Mouse (Mus musculus) erythroblast, embryonic 14.5 days (primary cell): ENCODE data around the gene Igfbp6. TPM values are rescaled to one million over a fixed set of nuclear protein-coding genes. Genes with fewer than 3 reads are reported as not detected.

ENCODE experiments used
- H3K27me3 ChIP-seq: 2 replicates; pipeline ENCODE4 v1.6.1; 2012; ENCODE audit warnings: inconsistent platforms; ENCODE audit not compliant: control insufficient read depth
- H3K36me3 ChIP-seq: 2 replicates; pipeline ENCODE4 v1.6.1; 2012; ENCODE audit warnings: mild to moderate bottlenecking, inconsistent platforms; ENCODE audit not compliant: control insufficient read depth
- H3K4me1 ChIP-seq: 2 replicates; pipeline ENCODE4 v1.6.1; 2012; ENCODE audit warnings: inconsistent platforms; ENCODE audit not compliant: control insufficient read depth
- H3K4me3 ChIP-seq: replicated peaks from 2 replicates; pipeline ENCODE3; 2012; ENCODE audit warnings: moderate library complexity, mild to moderate bottlenecking, inconsistent platforms
- H3K9me3 ChIP-seq: 2 replicates; pipeline ENCODE4 v1.6.1; 2012; ENCODE audit warnings: low read length, inconsistent platforms, mixed read lengths; ENCODE audit not compliant: control insufficient read depth
- GATA1 ChIP-seq: IDR thresholded peaks from 2 replicates; pipeline ENCODE4 v1.6.1; 2012; ENCODE audit warnings: low read length, inconsistent platforms, mixed read lengths
- TAL1 ChIP-seq: IDR thresholded peaks from 3 replicates; pipeline ENCODE4 v1.6.1; 2012; ENCODE audit warnings: low read length, inconsistent platforms, mixed read lengths
- polyA plus RNA-seq: library from polyadenylated mRNA; stranded (reverse); fragments of >175 nt; gene quantifications from 2 replicates; pipeline ENCODE4 v1.2.3, GENCODE M21; 2012

Gene Igfbp6
- polyA plus RNA-seq, 1 experiment: 0.05 TPM

DNA sequence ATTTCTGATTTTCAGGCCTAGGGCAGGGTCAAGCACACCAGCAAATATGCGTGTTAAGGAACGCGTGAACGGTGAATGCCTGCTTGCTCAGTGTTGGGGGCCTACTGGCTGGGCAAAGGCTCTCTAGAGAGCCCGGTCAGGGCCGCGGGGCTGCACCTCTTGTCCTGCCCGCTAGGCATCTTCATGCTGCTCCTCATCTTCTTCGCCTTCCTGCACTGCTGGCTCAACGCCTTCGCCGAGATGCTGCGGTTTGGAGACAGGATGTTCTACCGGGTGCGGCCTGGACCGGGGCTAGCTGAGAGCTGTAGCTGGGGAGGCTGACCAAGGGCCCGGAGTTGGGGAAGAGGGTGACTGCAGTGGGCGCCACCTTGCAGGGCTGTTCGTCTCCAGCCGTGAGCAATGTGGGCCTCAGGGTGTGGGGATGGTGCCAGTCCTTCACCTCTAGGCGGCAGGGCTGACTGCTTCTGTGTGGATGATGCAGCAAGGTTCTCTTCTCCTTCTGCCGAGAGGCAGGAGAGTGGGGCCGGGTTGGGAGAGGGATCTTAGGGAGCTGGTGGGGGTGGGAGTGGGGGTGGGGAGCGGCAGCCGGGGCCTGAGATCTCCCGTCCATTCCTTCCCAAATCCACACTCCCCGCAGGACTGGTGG, 16.4 kb downstream of the Igfbp6 start:
- no peaks in the 10 kb centered on the region; the same call in 1 of the 2 replicates for H3K4me1 ChIP-seq
- peaks cover 37% of the 10 kb centered on the region for H3K36me3 ChIP-seq
- no peak overlapping the region for H3K4me3 ChIP-seq
- no peaks in the 10 kb centered on the region for H3K9me3 ChIP-seq
- TF ChIP-seq GATA1 (no peak), TAL1 (no peak)
- H3K27me3 ChIP-seq: no peaks in the 10 kb centered on the region

DNA sequence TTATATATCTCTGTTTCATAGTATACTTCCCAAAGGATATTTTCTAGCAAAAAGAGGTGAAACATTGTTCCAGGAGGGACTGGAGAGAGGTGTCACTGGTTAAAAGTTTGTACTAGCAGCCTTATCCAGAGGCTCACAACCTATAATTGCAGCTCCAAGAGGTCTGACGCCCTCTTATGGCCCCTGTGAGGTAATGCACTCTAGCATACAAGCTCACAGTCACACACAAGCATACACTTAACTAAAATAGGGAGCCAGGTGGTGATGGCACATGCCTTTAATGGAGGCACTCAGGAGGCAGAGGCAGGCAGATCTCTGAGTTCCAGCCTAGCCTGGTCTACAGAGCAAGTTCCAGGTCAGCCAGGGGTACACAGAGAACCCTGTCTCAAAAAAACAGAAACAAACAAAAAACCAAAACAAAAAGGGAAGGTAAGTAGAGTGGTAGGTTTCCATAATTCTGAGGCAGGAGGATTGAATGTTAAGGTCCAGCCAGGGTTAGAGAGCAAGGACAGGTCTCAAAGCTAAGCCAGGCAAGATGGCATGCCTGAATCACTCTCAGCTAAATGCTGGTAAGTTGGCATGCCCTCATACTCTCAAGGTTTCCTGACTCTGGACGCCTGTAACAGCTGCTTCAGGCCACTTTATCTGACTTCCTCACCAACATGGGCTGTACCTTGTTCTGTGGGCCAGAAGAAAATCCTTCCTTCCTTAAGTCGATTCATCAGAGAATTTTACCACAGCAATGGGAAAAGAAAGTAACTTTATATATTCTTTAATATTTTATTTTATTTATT, 19.9 kb downstream of the Igfbp6 start:
- Histone ChIP-seq H3K9me3 (no peaks in the 10 kb centered on the region), H3K27me3 (no peaks in the 10 kb centered on the region), H3K4me3 (no peak overlapping the region), H3K4me1 (no peaks in the 10 kb centered on the region; the same call in 1 of the 2 replicates), H3K36me3 (peaks cover 13% of the 10 kb centered on the region)
- TF ChIP-seq GATA1: no peak
- TF ChIP-seq TAL1: no peak

DNA sequence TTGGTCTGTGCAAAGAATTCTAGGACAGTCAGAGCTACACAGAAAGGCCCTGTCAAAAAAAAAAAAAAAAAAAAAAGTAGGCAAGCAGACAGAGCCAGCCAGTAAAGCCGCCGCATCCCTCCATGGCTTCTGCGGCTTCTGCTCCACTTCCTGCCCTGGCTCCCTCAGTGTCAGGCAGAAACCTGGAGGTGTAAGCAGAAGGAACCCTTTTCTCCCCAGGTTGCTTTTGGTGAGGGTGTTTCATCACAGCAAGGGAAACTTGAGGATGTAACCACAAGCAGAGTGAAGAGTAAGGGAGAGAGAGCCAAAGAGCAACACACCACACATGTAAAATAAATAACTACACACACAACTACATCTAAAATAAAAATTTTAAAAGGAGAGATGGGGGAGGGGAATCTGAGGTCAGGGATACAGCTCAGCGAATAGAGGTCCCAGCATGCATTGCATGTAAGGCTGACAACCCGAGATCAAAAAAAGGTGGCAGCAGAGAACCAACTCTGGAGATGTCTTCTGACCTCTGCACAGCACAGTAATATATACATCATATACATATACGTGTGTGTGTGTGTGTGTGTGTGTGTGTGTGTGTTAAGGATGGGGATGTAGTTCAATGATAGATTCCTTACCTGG, 21.4 kb downstream of the Igfbp6 start:
- no peak overlapping the region for H3K4me3 ChIP-seq
- H3K36me3 ChIP-seq: peaks cover 8% of the 10 kb centered on the region
- TF ChIP-seq GATA1 (no peak), TAL1 (no peak)
- no peaks in the 10 kb centered on the region for H3K27me3 ChIP-seq
- H3K9me3 ChIP-seq: no peaks in the 10 kb centered on the region
- no peaks in the 10 kb centered on the region for H3K4me1 ChIP-seq

DNA sequence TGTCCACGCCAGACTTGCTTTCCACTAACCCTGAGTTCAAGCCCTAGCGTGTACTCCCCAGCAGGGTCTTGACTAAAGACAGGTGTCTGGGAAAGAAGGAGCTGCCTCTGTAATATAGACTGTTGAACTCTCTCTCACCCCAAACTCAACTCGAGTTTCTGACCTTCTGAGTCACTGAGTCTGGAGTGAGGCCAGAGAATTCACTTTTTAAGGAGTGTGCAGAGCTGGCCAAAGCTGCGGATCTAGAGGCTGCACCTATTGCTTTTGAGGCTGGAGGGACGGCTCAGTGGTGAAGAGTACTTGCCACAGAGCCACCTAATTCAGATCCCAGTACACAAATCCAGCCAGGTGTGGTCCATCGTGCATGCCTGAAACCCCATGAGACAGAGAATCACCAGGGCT, 23.5 kb downstream of the Igfbp6 start:
- no peak for TF ChIP-seq GATA1
- no peaks in the 10 kb centered on the region for H3K9me3 ChIP-seq
- no peak overlapping the region for H3K4me3 ChIP-seq
- H3K36me3 ChIP-seq: no peaks in the 10 kb centered on the region
- no peaks in the 10 kb centered on the region for H3K27me3 ChIP-seq
- H3K4me1 ChIP-seq: no peaks in the 10 kb centered on the region

DNA sequence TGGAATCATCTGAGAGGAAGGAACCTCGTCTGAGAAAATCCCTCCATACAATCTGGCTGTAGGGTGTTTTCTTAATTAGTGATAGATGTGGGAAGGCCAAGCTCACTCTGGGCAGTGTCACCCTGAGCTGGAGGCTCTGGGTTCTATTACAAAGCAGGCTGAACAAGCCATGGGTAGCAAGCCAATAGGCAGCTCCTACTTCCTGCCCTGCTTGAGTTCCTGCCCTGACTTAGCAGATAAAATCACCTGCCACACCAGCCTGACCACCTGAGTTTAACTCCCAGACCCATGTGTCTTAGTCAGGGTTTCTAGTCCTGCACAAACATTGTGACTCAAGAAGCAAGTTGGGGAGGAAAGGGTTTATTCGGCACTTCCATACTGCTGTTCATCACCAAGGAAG, 24.9 kb downstream of the Igfbp6 start:
- Histone ChIP-seq H3K27me3 (no peaks in the 10 kb centered on the region), H3K9me3 (no peaks in the 10 kb centered on the region), H3K4me1 (no peaks in the 10 kb centered on the region), H3K36me3 (no peaks in the 10 kb centered on the region), H3K4me3 (no peak overlapping the region)
- TF ChIP-seq TAL1 (no peak), GATA1 (no peak)

DNA sequence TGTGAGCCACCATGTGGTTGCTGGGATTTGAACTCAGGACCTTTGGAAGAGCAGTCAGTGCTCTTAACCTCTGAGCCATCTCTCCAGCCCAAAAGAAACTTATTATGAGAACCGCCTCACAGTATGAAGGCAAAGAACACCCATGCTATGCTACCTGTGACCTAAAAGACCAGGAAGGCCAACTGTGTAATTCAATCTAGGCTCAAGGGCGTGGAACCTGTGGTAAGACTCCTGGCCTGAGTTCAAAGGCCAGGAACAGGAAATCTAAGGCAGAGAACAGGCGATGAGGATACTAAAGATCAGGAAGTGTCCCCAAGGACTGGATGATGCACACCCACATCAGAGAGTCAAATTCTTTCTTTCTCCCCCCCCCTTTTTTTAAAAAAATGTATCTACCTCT, 29.4 kb downstream of the Igfbp6 start:
- no peak for TF ChIP-seq GATA1
- TF ChIP-seq TAL1: no peak
- peaks cover 17% of the 10 kb centered on the region for H3K4me1 ChIP-seq
- H3K9me3 ChIP-seq: no peaks in the 10 kb centered on the region
- H3K4me3 ChIP-seq: no peak overlapping the region
- no peaks in the 10 kb centered on the region for H3K27me3 ChIP-seq
- peaks cover 3% of the 10 kb centered on the region; the same call in 1 of the 2 replicates for H3K36me3 ChIP-seq

DNA sequence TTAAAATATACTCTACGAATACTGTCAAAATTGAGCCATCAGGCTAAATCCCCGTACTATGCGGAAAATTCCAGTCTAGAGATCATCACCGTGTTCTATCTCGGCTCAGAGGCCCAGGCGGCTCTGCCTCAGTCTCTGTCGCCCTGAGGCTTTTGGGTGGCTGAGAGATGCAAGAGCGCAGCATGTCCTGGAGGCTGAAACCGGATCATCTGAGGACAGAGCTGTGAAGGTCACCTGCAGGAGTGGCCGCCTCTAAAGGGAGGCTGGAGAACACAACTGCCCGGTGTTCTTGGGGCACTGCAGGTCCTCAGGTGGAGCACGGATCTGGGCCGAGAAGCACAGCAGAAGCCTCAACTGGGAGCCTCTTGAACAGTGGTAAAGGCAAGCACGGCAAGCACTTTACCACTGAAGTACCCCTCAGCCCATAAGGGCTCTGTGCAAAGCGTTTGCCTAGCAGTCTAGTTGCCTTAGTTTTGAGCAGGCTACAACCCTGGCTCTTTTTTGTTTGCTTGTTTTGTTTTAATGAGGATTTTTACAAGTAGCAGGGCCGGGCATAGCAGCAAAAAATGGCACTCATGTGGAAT, 31.7 kb downstream of the Igfbp6 start:
- H3K9me3 ChIP-seq: no peaks in the 10 kb centered on the region
- peaks cover 7% of the 10 kb centered on the region; the same call in 1 of the 2 replicates for H3K36me3 ChIP-seq
- TF ChIP-seq GATA1 (no peak), TAL1 (no peak)
- peaks cover 21% of the 10 kb centered on the region for H3K4me1 ChIP-seq
- no peak overlapping the region for H3K4me3 ChIP-seq
- H3K27me3 ChIP-seq: no peaks in the 10 kb centered on the region

DNA sequence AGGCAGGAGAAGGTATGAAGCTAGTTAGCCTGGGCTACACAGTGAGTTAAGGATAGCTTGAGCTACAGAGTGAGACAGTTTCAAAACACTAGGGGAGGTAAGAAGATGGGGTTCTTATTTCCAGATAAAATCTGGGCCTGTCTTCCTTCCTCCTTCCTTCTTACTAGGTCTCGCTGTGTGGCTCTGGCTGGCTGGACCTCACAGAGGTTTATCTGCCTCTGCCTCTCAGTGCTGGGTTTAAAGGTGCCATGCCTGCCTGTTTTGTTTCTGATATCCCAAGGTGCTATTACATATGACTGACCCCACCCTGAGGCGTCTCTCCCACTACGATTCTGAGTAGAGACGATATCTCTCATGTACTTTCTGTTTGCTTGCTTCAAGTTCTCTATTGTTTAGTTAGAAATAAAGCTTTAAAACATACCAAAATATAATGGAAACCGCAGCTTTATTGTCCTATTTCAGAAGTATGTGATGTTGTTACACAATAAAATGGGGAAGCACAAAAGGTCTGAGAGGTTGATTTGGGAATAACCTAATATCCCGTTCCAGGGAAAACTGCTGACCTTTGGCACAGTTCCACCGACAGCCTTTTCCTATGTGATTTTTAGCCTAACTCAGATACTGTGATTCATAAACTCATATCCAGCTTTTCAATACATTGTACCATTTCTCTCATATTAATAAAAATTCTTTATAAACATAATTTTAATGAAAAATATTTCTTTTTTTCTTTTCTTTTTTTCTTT, 32.6 kb downstream of the Igfbp6 start:
- peaks cover 7% of the 10 kb centered on the region; the same call in 1 of the 2 replicates for H3K36me3 ChIP-seq
- no peaks in the 10 kb centered on the region for H3K9me3 ChIP-seq
- no peak overlapping the region for H3K4me3 ChIP-seq
- peaks cover 21% of the 10 kb centered on the region for H3K4me1 ChIP-seq
- no peaks in the 10 kb centered on the region for H3K27me3 ChIP-seq
- no peak for TF ChIP-seq TAL1
- no peak for TF ChIP-seq GATA1
